Mouse (Mus musculus) hindbrain, embryonic 15.5 days (tissue): ENCODE results near the gene Mapkapk2. TPM values are rescaled to one million over a fixed set of nuclear protein-coding genes. Genes with fewer than 3 reads are reported as not detected.

Experiments
- ATAC-seq: fragments of 200-750 bp; cut with Nextera tagmentation; 2 replicates; pipeline ENCODE4 v1.8.0; 2017; ENCODE audit warnings: low read depth, moderate number of reproducible peaks, moderate TSS enrichment; ENCODE audit not compliant: low FRiP score
- H3K27ac ChIP-seq: fragments of 300-500 bp; sonication (generic); replicated peaks from 2 replicates; pipeline ENCODE4 v1.5.1; 2015; ENCODE audit warnings: mild to moderate bottlenecking, inconsistent platforms
- H3K27me3 ChIP-seq: fragments of 300-500 bp; sonication (generic); 2 replicates; pipeline ENCODE4 v1.6.1; 2015; ENCODE audit warnings: control low read depth, inconsistent platforms
- H3K36me3 ChIP-seq: fragments of 300-500 bp; sonication (generic); 2 replicates; pipeline ENCODE4 v1.6.1; 2015; ENCODE audit warnings: control low read depth, inconsistent platforms
- H3K4me1 ChIP-seq: fragments of 300-500 bp; sonication (generic); replicated peaks from 2 replicates; pipeline ENCODE4 v1.6.1; 2015; ENCODE audit warnings: control low read depth, inconsistent platforms
- H3K4me2 ChIP-seq: fragments of 300-500 bp; sonication (generic); 2 replicates; pipeline ENCODE4 v1.6.1; 2015; ENCODE audit warnings: moderate library complexity, mild to moderate bottlenecking, inconsistent platforms
- H3K4me3 ChIP-seq: fragments of 300-500 bp; sonication (generic); 2 replicates; pipeline ENCODE4 v1.5.1; 2015; ENCODE audit warnings: mild to moderate bottlenecking, inconsistent platforms
- H3K9ac ChIP-seq: fragments of 300-500 bp; sonication (generic); 2 replicates; pipeline ENCODE4 v1.6.1; 2015; ENCODE audit warnings: inconsistent platforms
- H3K9me3 ChIP-seq: fragments of 300-500 bp; sonication (generic); 2 replicates; pipeline ENCODE4 v1.6.1; 2016; ENCODE audit warnings: control low read depth, inconsistent platforms
- WGBS: fragments of 180-500 bp; shearing (Covaris S2); methylation state at CpG from one replicate; pipeline ENCODE4 v1.1.7; 2015; 5-methylcytosine and 5-hydroxymethylcytosine counted together
- polyA plus RNA-seq: library from polyadenylated mRNA; unstranded; fragments of >200 nt; fragmentation: Nextera tagmentation; extraction: Ambion mirVana; gene quantifications from 2 replicates; pipeline ENCODE4 v1.2.1, GENCODE M21; 2015

Mapkapk2 gene
- polyA plus RNA-seq, 1 experiment from 2014 or later: 20.0 TPM

- no peaks in the 10 kb centered on the region for H3K4me1 ChIP-seq
- H3K4me2 ChIP-seq: no peak overlapping the region
- H3K4me3 ChIP-seq: no peak overlapping the region
- no peak for ATAC-seq
- H3K27ac ChIP-seq: no peak overlapping the region
- no peaks in the 10 kb centered on the region for H3K36me3 ChIP-seq
- H3K9me3 ChIP-seq: no peaks in the 10 kb centered on the region
- WGBS: 78% methylated on average over 11 of the region's 11 CpGs
- H3K27me3 ChIP-seq: no peaks in the 10 kb centered on the region
- H3K9ac ChIP-seq: no peak overlapping the region
Observed at GRCm38 (mm10) chr1:131021900-131022590, 75.6 kb downstream of the Mapkapk2 start.

DNA sequence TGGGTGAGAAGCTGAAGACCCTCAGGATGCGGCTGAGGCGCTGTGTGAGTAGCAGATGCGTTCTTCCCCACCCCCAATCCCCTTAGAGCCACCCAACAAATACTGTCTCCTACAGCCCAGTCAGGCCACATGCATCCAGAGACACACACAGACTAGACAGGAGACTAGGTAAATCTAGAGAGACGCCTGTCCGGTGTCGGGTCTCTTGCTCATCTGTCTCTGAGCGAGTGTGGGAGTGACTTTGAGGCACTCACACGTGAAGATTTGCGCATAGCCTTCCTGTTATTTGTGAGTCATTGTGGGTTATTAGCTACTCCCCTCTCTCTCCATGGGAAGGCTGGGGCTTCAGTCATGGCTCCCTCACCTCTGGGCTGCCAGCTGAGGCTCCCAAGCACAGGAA is 76.2 kb downstream of the Mapkapk2 start:
- Histone ChIP-seq H3K9ac (no peak overlapping the region), H3K36me3 (no peaks in the 10 kb centered on the region), H3K4me1 (no peaks in the 10 kb centered on the region), H3K9me3 (no peaks in the 10 kb centered on the region), H3K4me2 (no peak overlapping the region), H3K27ac (no peak overlapping the region), H3K4me3 (no peak overlapping the region), H3K27me3 (no peaks in the 10 kb centered on the region)
- 73% methylated on average over 9 of the region's 9 CpGs for WGBS
- ATAC-seq: no peak

- 54% methylated on average over 12 of the region's 12 CpGs for WGBS
- Histone ChIP-seq H3K36me3 (no peaks in the 10 kb centered on the region), H3K27me3 (no peaks in the 10 kb centered on the region), H3K9me3 (no peaks in the 10 kb centered on the region), H3K4me1 (no peaks in the 10 kb centered on the region), H3K9ac (no peak overlapping the region), H3K27ac (no peak overlapping the region), H3K4me2 (no peak overlapping the region), H3K4me3 (no peak overlapping the region)
- no peak for ATAC-seq
Observed at GRCm38 (mm10) chr1:131020425-131021310, 77.0 kb downstream of the Mapkapk2 start.

DNA sequence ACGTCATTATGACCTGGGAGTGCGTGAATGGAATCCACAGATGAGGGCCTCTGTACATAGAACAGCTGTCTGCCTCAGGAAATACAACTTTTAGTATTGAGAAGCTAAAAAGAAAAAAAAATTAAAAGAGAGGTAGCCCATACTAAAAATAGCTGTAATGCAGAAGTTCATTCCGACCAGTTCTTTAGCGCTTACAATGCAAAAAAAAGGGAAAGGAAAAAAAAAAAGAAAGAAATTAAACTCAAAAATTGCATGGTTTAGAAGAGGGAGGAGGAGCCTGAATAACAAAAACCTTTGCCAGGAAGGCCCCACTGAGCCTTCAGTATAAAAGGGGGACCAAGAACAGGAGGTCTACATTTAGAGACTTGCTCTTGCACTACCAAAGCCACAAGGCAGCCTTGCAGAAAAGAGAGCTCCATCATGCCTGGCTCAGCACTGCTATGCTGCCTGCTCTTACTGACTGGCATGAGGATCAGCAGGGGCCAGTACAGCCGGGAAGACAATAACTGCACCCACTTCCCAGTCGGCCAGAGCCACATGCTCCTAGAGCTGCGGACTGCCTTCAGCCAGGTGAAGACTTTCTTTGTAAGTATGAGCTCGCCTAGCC is 78.0 kb downstream of the Mapkapk2 start, which contains the start of gene Il10:
Gene Il10, plus strand, starts transcription at position 354 of the 607 bp plus-strand sequence.
- Histone ChIP-seq H3K4me3 (no peak within 1 kb of the TSS), H3K36me3 (no peaks in the 10 kb centered on the region), H3K9ac (no peak within 1 kb of the TSS), H3K27ac (no peak within 1 kb of the TSS), H3K9me3 (no peaks in the 10 kb centered on the region), H3K27me3 (no peaks in the 10 kb centered on the region), H3K4me2 (no peak within 1 kb of the TSS), H3K4me1 (no peaks in the 10 kb centered on the region)
- ATAC-seq: no peak
- 84% methylated on average over 8 of the region's 8 CpGs for WGBS

GRCm38 (mm10) chr1:131015879-131016278 is 81.7 kb downstream of the Mapkapk2 start:
- no peak for ATAC-seq
- H3K4me1 ChIP-seq: no peaks in the 10 kb centered on the region
- H3K27ac ChIP-seq: no peak overlapping the region
- no peak overlapping the region for H3K9ac ChIP-seq
- H3K36me3 ChIP-seq: no peaks in the 10 kb centered on the region
- 95% methylated on average over 7 of the region's 7 CpGs for WGBS
- H3K4me3 ChIP-seq: no peak overlapping the region
- H3K4me2 ChIP-seq: no peak overlapping the region
- no peaks in the 10 kb centered on the region for H3K9me3 ChIP-seq
- no peaks in the 10 kb centered on the region for H3K27me3 ChIP-seq

DNA sequence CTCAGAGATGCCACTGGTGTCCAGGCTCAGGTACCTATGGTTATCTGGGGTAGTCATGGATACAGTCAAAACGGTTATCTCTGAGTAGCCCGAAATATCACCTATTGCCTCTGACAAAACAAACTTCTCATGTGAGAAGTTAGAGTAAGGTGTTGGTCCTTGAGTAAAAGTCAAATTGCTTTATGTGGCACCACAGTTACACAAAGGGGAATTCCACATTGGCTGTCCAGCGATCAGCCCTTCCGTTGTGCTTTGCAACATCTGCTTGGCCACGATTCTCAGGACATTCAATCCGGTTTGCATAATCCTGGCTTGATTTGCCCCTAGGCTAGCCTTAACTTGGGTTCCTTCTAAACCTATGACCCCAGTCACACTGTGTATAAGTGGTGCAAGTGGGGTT is 82.3 kb downstream of the Mapkapk2 start:
- H3K9me3 ChIP-seq: no peaks in the 10 kb centered on the region
- no peak overlapping the region for H3K4me3 ChIP-seq
- no peaks in the 10 kb centered on the region for H3K36me3 ChIP-seq
- H3K27me3 ChIP-seq: no peaks in the 10 kb centered on the region
- no peak overlapping the region for H3K9ac ChIP-seq
- no peak overlapping the region for H3K27ac ChIP-seq
- no peak overlapping the region for H3K4me2 ChIP-seq
- no peaks in the 10 kb centered on the region for H3K4me1 ChIP-seq
- WGBS: 90% methylated on average over 6 of the region's 6 CpGs
- no peak for ATAC-seq

DNA sequence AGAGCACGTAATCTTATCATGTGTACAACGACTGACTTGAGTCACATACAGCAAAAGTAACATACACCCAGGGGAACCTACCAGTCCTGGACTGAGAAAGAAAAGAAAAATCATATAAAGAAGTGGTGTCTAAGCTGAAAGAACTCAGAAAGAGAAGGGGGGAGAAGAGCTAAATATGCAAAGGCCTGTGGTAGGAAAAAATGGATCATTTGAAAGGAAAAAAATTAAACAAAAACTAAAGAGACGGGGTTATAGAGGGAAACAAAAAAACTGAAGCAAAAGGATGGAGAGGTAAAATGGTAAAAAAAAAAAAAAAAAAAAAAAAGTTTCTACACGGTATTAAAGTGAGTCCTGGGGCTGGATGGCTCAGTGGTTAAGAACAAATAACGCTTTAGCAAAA is 83.7 kb downstream of the Mapkapk2 start:
- no peak overlapping the region for H3K4me2 ChIP-seq
- 93% methylated on average over 5 of the region's 5 CpGs for WGBS
- no peaks in the 10 kb centered on the region for H3K36me3 ChIP-seq
- no peak overlapping the region for H3K27ac ChIP-seq
- H3K9ac ChIP-seq: no peak overlapping the region
- H3K9me3 ChIP-seq: no peaks in the 10 kb centered on the region
- no peaks in the 10 kb centered on the region for H3K4me1 ChIP-seq
- no peak for ATAC-seq
- H3K4me3 ChIP-seq: no peak overlapping the region
- no peaks in the 10 kb centered on the region for H3K27me3 ChIP-seq

DNA sequence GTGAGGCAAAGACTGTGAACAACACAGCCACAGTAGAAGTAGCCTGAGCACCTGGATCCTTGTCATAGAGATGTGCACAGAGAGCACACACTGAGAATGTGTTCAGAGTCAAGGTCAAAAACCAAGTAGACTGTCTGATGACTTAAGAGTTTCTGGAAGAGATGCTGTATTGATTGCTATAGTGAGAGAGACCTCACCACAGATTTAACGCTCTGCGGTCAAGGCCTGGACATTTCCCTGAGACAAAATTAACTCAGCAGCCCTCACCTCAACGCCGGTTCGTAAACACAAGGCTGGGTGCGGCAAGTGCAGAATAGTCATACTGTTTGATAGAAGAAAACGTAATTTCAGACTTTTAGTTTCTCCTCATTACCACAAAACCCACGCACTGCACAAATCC is 85.1 kb downstream of the Mapkapk2 start:
- H3K36me3 ChIP-seq: no peaks in the 10 kb centered on the region
- H3K4me3 ChIP-seq: no peak overlapping the region
- 89% methylated on average over 8 of the region's 8 CpGs for WGBS
- H3K4me1 ChIP-seq: no peaks in the 10 kb centered on the region
- ATAC-seq: no peak
- H3K27me3 ChIP-seq: no peaks in the 10 kb centered on the region
- H3K4me2 ChIP-seq: no peak overlapping the region
- no peak overlapping the region for H3K9ac ChIP-seq
- no peak overlapping the region for H3K27ac ChIP-seq
- no peaks in the 10 kb centered on the region for H3K9me3 ChIP-seq

DNA sequence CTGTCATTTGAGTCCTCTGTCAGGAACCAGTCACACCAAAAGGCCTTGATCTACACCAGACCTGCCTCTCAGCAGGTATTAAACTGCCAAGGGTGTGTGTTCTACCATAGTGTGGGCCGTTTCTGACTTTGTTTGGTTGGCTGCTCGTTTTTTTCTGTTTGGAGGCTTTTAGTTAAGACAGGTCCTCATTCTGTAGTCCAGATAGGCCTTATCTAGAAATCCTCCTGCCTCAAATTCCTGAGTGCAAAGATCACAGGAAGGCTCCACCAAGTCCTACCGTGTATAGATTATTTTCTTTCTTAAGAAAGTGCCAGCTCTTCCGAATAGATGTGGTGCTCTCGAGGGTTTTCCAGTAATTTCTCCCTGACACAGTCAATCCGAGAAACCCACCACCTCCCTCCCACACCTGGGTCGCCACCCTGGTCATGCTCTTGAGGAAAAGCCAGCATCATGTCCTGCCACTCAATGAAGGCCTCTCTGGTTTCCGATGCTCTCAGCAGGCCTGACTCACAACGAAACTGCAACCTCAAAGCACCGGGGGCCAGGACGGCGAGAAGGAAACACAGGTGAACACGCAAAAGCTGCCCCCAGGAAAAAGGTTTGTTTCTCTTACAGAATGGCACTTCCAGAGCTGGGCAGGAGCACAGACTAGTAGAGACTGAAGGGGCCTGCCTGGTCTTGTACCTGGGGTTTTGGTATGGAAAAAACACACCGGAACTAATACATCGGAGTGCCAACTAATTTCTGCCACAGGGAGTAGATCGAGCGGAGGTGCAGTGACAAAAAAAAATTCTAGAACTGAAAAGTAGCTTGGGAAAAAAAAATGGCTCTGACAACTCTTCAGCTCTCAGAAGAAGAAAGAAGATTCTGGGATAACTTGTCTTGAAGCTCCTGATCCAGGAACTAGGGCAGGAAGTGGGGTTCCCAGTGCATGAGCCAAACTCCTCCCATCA is 87.1 kb downstream of the Mapkapk2 start:
- ATAC-seq: no peak
- Histone ChIP-seq H3K9ac (no peak overlapping the region), H3K9me3 (no peaks in the 10 kb centered on the region), H3K4me1 (no peaks in the 10 kb centered on the region), H3K27me3 (no peaks in the 10 kb centered on the region), H3K36me3 (no peaks in the 10 kb centered on the region), H3K4me3 (no peak overlapping the region), H3K4me2 (no peak overlapping the region), H3K27ac (no peak overlapping the region)
- WGBS: 89% methylated on average over 17 of the region's 17 CpGs

GRCm38 (mm10) chr1:131006069-131006468 is 91.6 kb downstream of the Mapkapk2 start:
- WGBS: 62% methylated on average over 1 of the region's 1 CpGs
- Histone ChIP-seq H3K4me3 (no peak overlapping the region), H3K36me3 (no peaks in the 10 kb centered on the region), H3K9ac (no peak overlapping the region), H3K27me3 (no peaks in the 10 kb centered on the region), H3K4me2 (no peak overlapping the region), H3K9me3 (no peaks in the 10 kb centered on the region), H3K27ac (no peak overlapping the region), H3K4me1 (no peaks in the 10 kb centered on the region)
- no peak for ATAC-seq
